22 mouse cellular contexts compared by ENCODE assay signal in genomic region chr10:19171834-19172233, GRCm38 (mm10).
A peak's percentile ranks its signal among the peaks of the same experiment; 100 is the strongest.
DNase-seq lines count a peak whose midpoint lies in the region; ATAC-seq lines count a peak whose summit lies in the region.
"Had no signal": no experiment of that assay in that cellular context is flagged by ENCODE, and none has a peak within 500 bp of the region (broad histone marks: within the 10 kb centered on the region; RNA-seq: fewer than 3 reads in every experiment).

No protein-coding gene starts in this region.

- WGBS in hindbrain, embryonic 16.5 days = 86% methylated on average over 3 of the region's 3 CpGs
- WGBS in neural tube, embryonic 15.5 days = 80% methylated on average over 3 of the region's 3 CpGs
- WGBS in liver, embryonic 11.5 days = 71% methylated on average over 3 of the region's 3 CpGs

- no peaks in the 10 kb centered on the region; the same call in 1 of the 2 replicates for H3K4me1 ChIP-seq in hindbrain, embryonic 16.5 days (ENCODE audit: control insufficient read depth, insufficient read depth, low read depth, low read length)
- H3K4me1 ChIP-seq in neural tube, embryonic 15.5 days = no peaks in the 10 kb centered on the region
- H3K4me1 ChIP-seq in liver, embryonic 11.5 days (replicated peaks; ENCODE audit: control insufficient read depth, insufficient read depth, low read length) = peaks cover 2% of the 10 kb centered on the region; the same call in 1 of the 2 replicates
- H3K4me1 ChIP-seq: forebrain, embryonic 13.5 days had no signal

- H3K36me3 ChIP-seq in hindbrain, embryonic 16.5 days (ENCODE audit: control insufficient read depth, insufficient read depth, low read length) = no peaks in the 10 kb centered on the region
- H3K36me3 ChIP-seq in neural tube, embryonic 15.5 days = no peaks in the 10 kb centered on the region
- H3K36me3 ChIP-seq in liver, embryonic 11.5 days (ENCODE audit: control insufficient read depth, insufficient read depth, low read length) = no peaks in the 10 kb centered on the region
- H3K36me3 ChIP-seq: embryonic facial prominence, embryonic 13.5 days; G1E; heart, embryonic 13.5 days; hindbrain, embryonic 13.5 days had no signal

- ATAC-seq in CD4-positive, CD25-positive, alpha-beta regulatory T cell, adult 4 months = peak; percentile 69
- no peak for ATAC-seq in hindbrain, embryonic 16.5 days
- ATAC-seq in neural tube, embryonic 15.5 days (ENCODE audit: low FRiP score) = no peak
- ATAC-seq in liver, embryonic 11.5 days (replicated peaks; ENCODE audit: low FRiP score) = no peak
- ATAC-seq: forebrain, embryonic 13.5 days; forebrain, postnatal 0 days had no signal

- no peak overlapping the region for H3K27ac ChIP-seq in hindbrain, embryonic 16.5 days (ENCODE audit: low read depth, low read length)
- no peak overlapping the region for H3K27ac ChIP-seq in neural tube, embryonic 15.5 days (replicated peaks)
- H3K27ac ChIP-seq in liver, embryonic 11.5 days (ENCODE audit: low read depth, low read length) = no peak overlapping the region
- H3K27ac ChIP-seq: embryonic facial prominence, embryonic 13.5 days; forebrain, embryonic 13.5 days; gastrocnemius, adult 2 months; heart, embryonic 13.5 days; hindbrain, embryonic 13.5 days had no signal

- no peak overlapping the region for H3K9ac ChIP-seq in hindbrain, embryonic 16.5 days (ENCODE audit: low read depth, low read length)
- no peak overlapping the region for H3K9ac ChIP-seq in neural tube, embryonic 15.5 days (replicated peaks)
- no peak overlapping the region for H3K9ac ChIP-seq in liver, embryonic 11.5 days (ENCODE audit: low read depth, low read length)
- H3K9ac ChIP-seq: embryonic facial prominence, embryonic 13.5 days; forebrain, embryonic 13.5 days; forebrain, postnatal 0 days; heart, embryonic 13.5 days; hindbrain, embryonic 13.5 days had no signal

- H3K9me3 ChIP-seq in hindbrain, embryonic 16.5 days (ENCODE audit: control insufficient read depth, low read length) = peaks cover 2% of the 10 kb centered on the region; the same call in 1 of the 2 replicates
- 0 out of 2 replicates have a peak, but pooled peaks cover 2% of the 10 kb centered on the region for H3K9me3 ChIP-seq in neural tube, embryonic 15.5 days (replicated peaks)
- H3K9me3 ChIP-seq in liver, embryonic 11.5 days (ENCODE audit: control insufficient read depth, low read length) = no peaks in the 10 kb centered on the region
- H3K9me3 ChIP-seq: G1E had no signal

- no peak overlapping the region for H3K4me2 ChIP-seq in hindbrain, embryonic 16.5 days (ENCODE audit: low read length)
- H3K4me2 ChIP-seq in neural tube, embryonic 15.5 days = no peak overlapping the region
- no peak overlapping the region for H3K4me2 ChIP-seq in liver, embryonic 11.5 days
- H3K4me2 ChIP-seq: embryonic facial prominence, embryonic 13.5 days; forebrain, embryonic 13.5 days; heart, embryonic 13.5 days; hindbrain, embryonic 13.5 days had no signal

- DNase-seq in heart, adult 11 months = peak; percentile 53
- DNase-seq in heart, postnatal 14 days = no peak
- DNase-seq in induced T-regulatory cell, adult 2 months (ENCODE audit: low read depth) = peak; percentile 86
- peak; percentile 74 for DNase-seq in naive thymus-derived CD4-positive, alpha-beta T cell, adult 2 months (ENCODE audit: low read depth)
- DNase-seq in liver, embryonic 11.5 days (ENCODE audit: low spot score) = no peak
- DNase-seq: adrenal gland, postnatal 14 days; B cell, adult 2 months; cerebellum, adult 11-12 months; cerebellum, adult 9-11 months; cerebellum, postnatal 36 days; forebrain, postnatal 0 days; gastrocnemius, adult 2 months; gastrocnemius, postnatal 25 days; heart, postnatal 4 days had no signal

- intact Hi-C loops in heart, postnatal 14 days (cut with DNase I) = no loop called here

- H3K4me3 ChIP-seq in hindbrain, embryonic 16.5 days (ENCODE audit: low read length) = no peak overlapping the region
- no peak overlapping the region for H3K4me3 ChIP-seq in neural tube, embryonic 15.5 days (replicated peaks)
- H3K4me3 ChIP-seq in liver, embryonic 11.5 days (ENCODE audit: low read depth, low read length) = no peak overlapping the region
- H3K4me3 ChIP-seq: embryonic facial prominence, embryonic 13.5 days; forebrain, embryonic 13.5 days; gastrocnemius, adult 2 months; heart, embryonic 13.5 days; hindbrain, embryonic 13.5 days had no signal

- no peaks in the 10 kb centered on the region for H3K27me3 ChIP-seq in hindbrain, embryonic 16.5 days (replicated peaks; ENCODE audit: control insufficient read depth, insufficient read depth, low read length)
- no peaks in the 10 kb centered on the region for H3K27me3 ChIP-seq in neural tube, embryonic 15.5 days (replicated peaks)
- no peaks in the 10 kb centered on the region for H3K27me3 ChIP-seq in liver, embryonic 11.5 days (replicated peaks; ENCODE audit: control insufficient read depth, insufficient read depth, low read length)
- H3K27me3 ChIP-seq: embryonic facial prominence, embryonic 13.5 days; forebrain, embryonic 13.5 days; heart, embryonic 13.5 days; hindbrain, embryonic 13.5 days had no signal

Comparison
In these comparisons a context has a peak if more than half of its experiments do, and no peak if none do; other contexts are left out.
1. DNase-seq: peak in heart, adult 11 months (single experiment), induced T-regulatory cell, adult 2 months (single experiment) and naive thymus-derived CD4-positive, alpha-beta T cell, adult 2 months (single experiment); none in heart, postnatal 14 days (0 of 2) and liver, embryonic 11.5 days (single experiment).